Mouse (Mus musculus) subcutaneous adipose tissue, adult 2 months (tissue): ENCODE results near the gene Zfp36l2. TPM values are rescaled to one million over a fixed set of nuclear protein-coding genes. Genes with fewer than 3 reads are reported as not detected.

Experiments used
- polyA plus RNA-seq: library from polyadenylated mRNA; depleted of rRNA; stranded (reverse); fragments of >200 nt; gene quantifications from 2 replicates; pipeline ENCODE4 v1.2.3, GENCODE M21; 2012; ENCODE audit warnings: low replicate concordance; rRNA removed

Zfp36l2 gene
- polyA plus RNA-seq: 61.1 and 137 TPM in 2 replicates

GRCm38 (mm10) chr17:84187727-84188373 is at the start of gene Zfp36l2:
Gene Zfp36l2, minus strand, starts transcription at chr17:84187947.

